Mouse (Mus musculus) CH12.LX (cell line): ENCODE measurements around the gene Mum1. TPM values are rescaled to one million over a fixed set of nuclear protein-coding genes. Genes with fewer than 3 reads are reported as not detected.

ENCODE experiments used
- DNase-seq: peaks from one replicate; pipeline ENCODE4 v3.0.0-alpha.2; 2013; ENCODE audit errors: extremely low read depth
- H3K27ac ChIP-seq: 2 replicates; pipeline ENCODE4 v1.5.1; 2012; ENCODE audit warnings: low read depth, mild to moderate bottlenecking, control low read depth, moderate library complexity; ENCODE audit not compliant: insufficient read depth
- H3K27me3 ChIP-seq: replicated peaks from 2 replicates; pipeline ENCODE3; 2012; ENCODE audit warnings: inconsistent platforms
- H3K36me3 ChIP-seq, 2 experiments: replicated peaks in 1 of 2; 2 replicates each; pipeline versions ENCODE3 to v1.6.1; 2012; ENCODE audit warnings: inconsistent platforms in 1 of 2, low read length in 1 of 2, mild to moderate bottlenecking in 1 of 2, mixed read lengths in 1 of 2, moderate library complexity in 1 of 2; ENCODE audit not compliant: control insufficient read depth in 1 of 2, insufficient read depth in 1 of 2
- H3K4me1 ChIP-seq, 2 experiments: 2 replicates each; pipeline ENCODE4 v1.6.1; 2012; ENCODE audit warnings: inconsistent platforms in 1 of 2, moderate library complexity in 1 of 2; ENCODE audit not compliant: insufficient read depth in 2 of 2, control insufficient read depth in 1 of 2
- H3K4me2 ChIP-seq: 2 replicates; pipeline ENCODE4 v1.6.1; 2012; ENCODE audit warnings: low read depth, mild to moderate bottlenecking, control low read depth; ENCODE audit not compliant: poor library complexity, insufficient read depth, severe bottlenecking
- H3K4me3 ChIP-seq, 3 experiments: fragments of 150-350 bp in 1 of 3; sonication (generic) in 1 of 3; replicated peaks in 1 of 3; 2 replicates each; pipeline versions ENCODE3 to v1.5.1; 2011 to 2012; ENCODE audit warnings: low read depth in 2 of 3, low read length in 2 of 3, mild to moderate bottlenecking in 2 of 3, moderate library complexity in 2 of 3, control low read depth in 1 of 3, improper control_type of control experiment in 1 of 3, inconsistent platforms in 1 of 3, mixed read lengths in 1 of 3; ENCODE audit not compliant: poor library complexity in 1 of 3
- H3K79me2 ChIP-seq: replicated peaks from 2 replicates; pipeline ENCODE4 v1.6.1; 2012; ENCODE audit warnings: mild to moderate bottlenecking, moderate library complexity; ENCODE audit not compliant: control insufficient read depth, poor library complexity, insufficient read depth, severe bottlenecking; ENCODE audit errors: extremely low read depth
- H3K9ac ChIP-seq: 2 replicates; pipeline ENCODE4 v1.6.1; 2012; ENCODE audit warnings: low read depth, mild to moderate bottlenecking, control low read depth, moderate library complexity; ENCODE audit not compliant: insufficient read depth
- H3K9me3 ChIP-seq: replicated peaks from 2 replicates; pipeline ENCODE3; 2012; ENCODE audit warnings: low read length, inconsistent platforms, mixed read lengths
- BHLHE40 ChIP-seq: IDR thresholded peaks from 2 replicates; pipeline ENCODE4 v1.6.1; 2011; ENCODE audit warnings: mild to moderate bottlenecking, low read depth, low read length, improper control_type of control experiment
- CHD2 ChIP-seq: IDR thresholded peaks from 2 replicates; pipeline ENCODE4 v1.6.1; 2011; ENCODE audit warnings: low read length, improper control_type of control experiment
- CTCF ChIP-seq, 2 experiments: IDR thresholded peaks in 1 of 2; conservative IDR thresholded peaks in 1 of 2; 2 replicates each; pipeline ENCODE4 v1.5.1; 2011 to 2012; ENCODE audit warnings: low read depth in 2 of 2, low read length in 2 of 2, improper control_type of control experiment in 1 of 2, inconsistent platforms in 1 of 2, mild to moderate bottlenecking in 1 of 2, moderate library complexity in 1 of 2
- HCFC1 ChIP-seq: IDR thresholded peaks from 2 replicates; pipeline ENCODE4 v1.6.1; 2012; ENCODE audit warnings: low read depth, mild to moderate bottlenecking, inconsistent platforms, low read length, improper control_type of control experiment
- IRF4 ChIP-seq: IDR thresholded peaks from 2 replicates; pipeline ENCODE4 v1.6.1; 2014; ENCODE audit warnings: low read depth, mild to moderate bottlenecking, inconsistent platforms, low read length, improper control_type of control experiment
- JUND ChIP-seq: conservative IDR thresholded peaks from 2 replicates; pipeline ENCODE4 v1.6.1; 2011; ENCODE audit warnings: low read depth, low read length, improper control_type of control experiment
- MAFK ChIP-seq: IDR thresholded peaks from 2 replicates; pipeline ENCODE4 v1.6.1; 2011; ENCODE audit warnings: low read length, improper control_type of control experiment; ENCODE audit not compliant: insufficient replicate concordance
- MXI1 ChIP-seq: IDR thresholded peaks from 2 replicates; pipeline ENCODE4 v1.6.1; 2011; ENCODE audit warnings: mild to moderate bottlenecking, low read depth, low read length, improper control_type of control experiment
- POLR2AphosphoS2 ChIP-seq: IDR thresholded peaks from 2 replicates; pipeline ENCODE4 v1.6.1; 2011; ENCODE audit warnings: low read depth, low read length, improper control_type of control experiment
- RAD21 ChIP-seq: IDR thresholded peaks from 2 replicates; pipeline ENCODE4 v1.6.1; 2011; ENCODE audit warnings: low read depth, mild to moderate bottlenecking, low read length, improper control_type of control experiment, moderate library complexity
- SMC3 ChIP-seq: IDR thresholded peaks from 2 replicates; pipeline ENCODE4 v1.6.1; 2011; ENCODE audit warnings: low read depth, low read length, improper control_type of control experiment
- USF1 ChIP-seq: IDR thresholded peaks from 2 replicates; pipeline ENCODE4 v1.6.1; 2014; ENCODE audit warnings: low read depth, mild to moderate bottlenecking, inconsistent platforms, low read length, improper control_type of control experiment
- ZC3H11A ChIP-seq: IDR thresholded peaks from 2 replicates; pipeline ENCODE4 v1.6.1; 2012; ENCODE audit warnings: low read depth, mild to moderate bottlenecking, inconsistent platforms, low read length, improper control_type of control experiment
- ZKSCAN1 ChIP-seq: IDR thresholded peaks from 2 replicates; pipeline ENCODE4 v1.6.1; 2012; ENCODE audit warnings: low read depth, inconsistent platforms, low read length, improper control_type of control experiment, borderline replicate concordance
- ZNF384 ChIP-seq: IDR thresholded peaks from 2 replicates; pipeline ENCODE4 v1.6.1; 2012; ENCODE audit warnings: low read depth, low read length, improper control_type of control experiment, inconsistent platforms
- dilution Hi-C: fragments of 300-500 bp; cut with MboI; formaldehyde crosslinking; loops from 2 replicates; pipeline ENCODE4 v1.14.3; 2020; ENCODE audit warnings: low sequenced_read_pairs; ENCODE audit not compliant: extremely low pct_unique_long_range_greater_than_20kb, extremely low pct_ligation_motif_present
- in situ Hi-C: fragments of 300-500 bp; cut with MboI; formaldehyde crosslinking; loops from 3 replicates; pipeline ENCODE4 v1.14.3; 2019; ENCODE audit warnings: low sequenced_read_pairs, low pct_ligation_motif_present, low pct_unique_long_range_greater_than_20kb, mixed read lengths
- polyA plus RNA-seq: library from polyadenylated mRNA; unstranded; fragments of >175 nt; gene quantifications from 2 replicates; pipeline ENCODE4 v1.2.1, GENCODE M21; 2012; ENCODE audit warnings: low read depth; ENCODE audit not compliant: insufficient read length
- total RNA-seq, 2 experiments: library from RNA; depleted of rRNA; stranded (reverse); fragments of 300-350 nt in 1 of 2; fragments of >200 nt in 1 of 2; gene quantifications; 2 replicates each; pipeline ENCODE4 v1.2.3; 2012 to 2014

Mum1 gene
- total and polyA plus RNA-seq, 3 experiments, result 22.9 to 35.6 (median 25.1) TPM

GRCm38 (mm10) chr10:80288097-80288496 is 61.9 kb downstream of the Mum1 start:
- TF ChIP-seq BHLHE40, result no peak
- TF ChIP-seq ZKSCAN1, result no peak
- no peak for TF ChIP-seq SMC3
- TF ChIP-seq IRF4, result no peak
- no peak for TF ChIP-seq JUND
- no peak for TF ChIP-seq ZC3H11A
- TF ChIP-seq CHD2, result no peak
- TF ChIP-seq POLR2AphosphoS2, result no peak
- TF ChIP-seq RAD21, result no peak
- TF ChIP-seq USF1, result no peak
- TF ChIP-seq ZNF384, result no peak
- peaks cover 3% of the 10 kb centered on the region for H3K9me3 ChIP-seq
- H3K79me2 ChIP-seq, result peaks cover 8% of the 10 kb centered on the region
- no peak overlapping the region for H3K9ac ChIP-seq
- H3K36me3 ChIP-seq, result peaks cover 47 to 62% of the 10 kb centered on the region in 2 experiments
- H3K4me3 ChIP-seq, result no peak overlapping the region
- dilution Hi-C loops, result no loop called here
- no peaks in the 10 kb centered on the region for H3K27me3 ChIP-seq
- DNase-seq, result no peak
- in situ Hi-C loops, result no loop called here
- no peak overlapping the region for H3K4me2 ChIP-seq
- peaks cover 32 to 54% of the 10 kb centered on the region in 2 experiments for H3K4me1 ChIP-seq
- no peak overlapping the region for H3K27ac ChIP-seq

- Histone ChIP-seq H3K4me3 (no peak overlapping the region), H3K27ac (no peak overlapping the region), H3K79me2 (peaks cover 14% of the 10 kb centered on the region), H3K27me3 (no peaks in the 10 kb centered on the region), H3K4me1 (peaks cover 26 to 49% of the 10 kb centered on the region in 2 experiments), H3K9ac (no peak overlapping the region), H3K4me2 (no peak overlapping the region), H3K9me3 (peaks cover 3% of the 10 kb centered on the region), H3K36me3 (peaks cover 44 to 62% of the 10 kb centered on the region in 2 experiments)
- in situ Hi-C loops (no loop called here), dilution Hi-C loops (no loop called here)
- TF ChIP-seq BHLHE40 (no peak), CTCF (conservative IDR thresholded peaks at IDR 0.05 in 1 of 2, IDR thresholded peaks at IDR 0.05 in 1 of 2; ENCODE audit: low read depth in 2 of 2, low read length in 2 of 2) (peak in 1 of 2 experiments; percentile 41; a peak in 2 of 4 replicates), HCFC1 (no peak), SMC3 (0 out of 2 replicates have a peak, but pooled peaks have one; percentile 19), MAFK (no peak), RAD21 (peak; percentile 7), JUND (no peak), MXI1 (no peak)
- DNase-seq, result no peak
These were observed 62.4 kb downstream of the Mum1 start for GRCm38 (mm10) chr10:80288657-80289056.
